Mouse (Mus musculus) olfactory bulb, adult 2 months (tissue): ENCODE measurements around the gene H2-M10.6.

Experiments used
- CTCF ChIP-seq: fragments of 200-500 bp; IDR thresholded peaks from 2 replicates; pipeline ENCODE4 v1.5.1; 2012; ENCODE audit warnings: low read depth, mild to moderate bottlenecking, low read length, moderate library complexity; ENCODE audit not compliant: insufficient read depth
- POLR2A ChIP-seq: fragments of 200-500 bp; IDR thresholded peaks from 2 replicates; pipeline ENCODE4 v1.6.1; 2012; ENCODE audit warnings: mild to moderate bottlenecking, low read depth, low read length, moderate library complexity; ENCODE audit not compliant: insufficient read depth

GRCm38 (mm10) chr17:36832694-36833093 is 20.7 kb downstream of the H2-M10.6 start:
- TF ChIP-seq POLR2A (no peak), CTCF (no peak)
